Mouse (Mus musculus) spleen, adult 2 months (tissue): ENCODE measurements around the gene Tmem247. TPM values are rescaled to one million over a fixed set of nuclear protein-coding genes. Genes with fewer than 3 reads are reported as not detected.

Source experiments
- DNase-seq, 2 experiments: peaks; one replicate each; pipeline versions ENCODE4 v3.0.0 to v3.0.0-alpha.2; 2012 to 2021; ENCODE audit warnings: low spot score in 2 of 2, low read depth in 1 of 2
- H3K27ac ChIP-seq: fragments of 200-500 bp; 2 replicates; pipeline ENCODE4 v1.5.1; 2012; ENCODE audit warnings: low read length, inconsistent platforms; ENCODE audit not compliant: insufficient read depth
- H3K27me3 ChIP-seq: fragments of 200-500 bp; 2 replicates; pipeline ENCODE4 v1.6.1; 2012; ENCODE audit warnings: mild to moderate bottlenecking, moderate library complexity, low read length, inconsistent platforms; ENCODE audit not compliant: control insufficient read depth, insufficient read depth
- H3K36me3 ChIP-seq: fragments of 200-500 bp; 2 replicates; pipeline ENCODE4 v1.6.1; 2012; ENCODE audit warnings: mild to moderate bottlenecking, low read length, inconsistent platforms; ENCODE audit not compliant: control insufficient read depth, insufficient read depth
- H3K4me1 ChIP-seq: fragments of 200-500 bp; 2 replicates; pipeline ENCODE4 v1.6.1; 2011; ENCODE audit warnings: inconsistent platforms; ENCODE audit not compliant: control insufficient read depth, insufficient read depth, insufficient read length
- H3K4me3 ChIP-seq: fragments of 200-500 bp; 2 replicates; pipeline ENCODE4 v1.5.1; 2011; ENCODE audit warnings: mild to moderate bottlenecking, inconsistent platforms; ENCODE audit not compliant: insufficient read depth, insufficient read length; ENCODE audit errors: extremely low read depth
- CTCF ChIP-seq: fragments of 200-500 bp; IDR thresholded peaks from 2 replicates; pipeline ENCODE4 v1.5.1; 2011; ENCODE audit warnings: mild to moderate bottlenecking, inconsistent platforms; ENCODE audit not compliant: insufficient read depth, insufficient read length, insufficient replicate concordance; ENCODE audit errors: extremely low read depth
- POLR2A ChIP-seq: fragments of 200-500 bp; IDR thresholded peaks from 2 replicates; pipeline ENCODE4 v1.6.1; 2011; ENCODE audit warnings: low read depth, low read length, inconsistent platforms
- WGBS: fragments of 180-500 bp; shearing (Covaris S2); methylation state at CpG from one replicate; pipeline ENCODE4 v1.1.7; 2018; 5-methylcytosine and 5-hydroxymethylcytosine counted together
- polyA plus RNA-seq: library from polyadenylated mRNA; depleted of rRNA; stranded (reverse); fragments of >200 nt; gene quantifications from 2 replicates; pipeline ENCODE4 v1.2.3, GENCODE M21; 2012; rRNA removed

The Tmem247 gene
- not detected in 2 replicates for polyA plus RNA-seq

- 81% methylated on average over 10 of the region's 10 CpGs for WGBS
Observed at GRCm38 (mm10) chr17:86917048-86917447, at the start of gene Tmem247. Tmem247 (plus strand) TSS chr17:86917348.

GRCm38 (mm10) chr17:86870586-86870985, 46.6 kb upstream of the Tmem247 start:
- DNase-seq, result no peak
- H3K36me3 ChIP-seq, result no peaks in the 10 kb centered on the region
- no peaks in the 10 kb centered on the region for H3K27me3 ChIP-seq
- no peak overlapping the region for H3K27ac ChIP-seq
- 91% methylated on average over 8 of the region's 8 CpGs for WGBS
- no peaks in the 10 kb centered on the region for H3K4me1 ChIP-seq
- no peak overlapping the region for H3K4me3 ChIP-seq
- TF ChIP-seq POLR2A (no peak), CTCF (no peak)

More at GRCm38 (mm10) chr17:86917048-86917447, at the start of gene Tmem247:
- DNase-seq, result no peak
- H3K4me3 ChIP-seq, result no peak within 1 kb of the TSS
- H3K27me3 ChIP-seq, result no peaks in the 10 kb centered on the region
- H3K36me3 ChIP-seq, result no peaks in the 10 kb centered on the region
- TF ChIP-seq POLR2A, result no peak
- no peak for TF ChIP-seq CTCF
- H3K27ac ChIP-seq, result no peak within 1 kb of the TSS
- no peaks in the 10 kb centered on the region for H3K4me1 ChIP-seq

- Histone ChIP-seq H3K36me3 (no peaks in the 10 kb centered on the region), H3K4me1 (no peaks in the 10 kb centered on the region), H3K27ac (no peak overlapping the region), H3K4me3 (no peak overlapping the region), H3K27me3 (no peaks in the 10 kb centered on the region)
- no peak for TF ChIP-seq POLR2A
- TF ChIP-seq CTCF, result no peak
- DNase-seq, result no peak
- WGBS, result 44% methylated on average over 6 of the region's 6 CpGs
Observed at GRCm38 (mm10) chr17:86872643-86873042, 44.5 kb upstream of the Tmem247 start.

GRCm38 (mm10) chr17:86876940-86877339, 40.2 kb upstream of the Tmem247 start:
- H3K4me1 ChIP-seq, result no peaks in the 10 kb centered on the region
- TF ChIP-seq CTCF (no peak), POLR2A (no peak)
- 84% methylated on average over 9 of the region's 9 CpGs for WGBS
- no peaks in the 10 kb centered on the region for H3K36me3 ChIP-seq
- no peak overlapping the region for H3K4me3 ChIP-seq
- no peaks in the 10 kb centered on the region for H3K27me3 ChIP-seq
- no peak for DNase-seq
- H3K27ac ChIP-seq, result no peak overlapping the region

GRCm38 (mm10) chr17:86877747-86878146, 39.4 kb upstream of the Tmem247 start:
- H3K4me3 ChIP-seq, result no peak overlapping the region
- TF ChIP-seq CTCF (no peak), POLR2A (no peak)
- no peaks in the 10 kb centered on the region for H3K4me1 ChIP-seq
- WGBS, result 82% methylated on average over 2 of the region's 2 CpGs
- H3K36me3 ChIP-seq, result no peaks in the 10 kb centered on the region
- no peaks in the 10 kb centered on the region for H3K27me3 ChIP-seq
- no peak for DNase-seq
- no peak overlapping the region for H3K27ac ChIP-seq

GRCm38 (mm10) chr17:86880056-86880455, 37.1 kb upstream of the Tmem247 start:
- Histone ChIP-seq H3K27ac (no peak overlapping the region), H3K36me3 (no peaks in the 10 kb centered on the region), H3K27me3 (no peaks in the 10 kb centered on the region), H3K4me3 (no peak overlapping the region), H3K4me1 (no peaks in the 10 kb centered on the region)
- DNase-seq, result no peak
- 88% methylated on average over 10 of the region's 10 CpGs for WGBS
- TF ChIP-seq POLR2A (no peak), CTCF (no peak)

GRCm38 (mm10) chr17:86880461-86881044, 36.6 kb upstream of the Tmem247 start:
- Histone ChIP-seq H3K4me3 (no peak overlapping the region), H3K36me3 (no peaks in the 10 kb centered on the region), H3K27me3 (no peaks in the 10 kb centered on the region), H3K4me1 (no peaks in the 10 kb centered on the region), H3K27ac (no peak overlapping the region)
- TF ChIP-seq CTCF, result no peak
- TF ChIP-seq POLR2A, result no peak
- no peak for DNase-seq
- 47% methylated on average over 4 of the region's 4 CpGs for WGBS
